Mouse (Mus musculus) forebrain, embryonic 12.5 days (tissue): Measurements from ENCODE around the gene Cd300lf. TPM values are rescaled to one million over a fixed set of nuclear protein-coding genes. Genes with fewer than 3 reads are reported as not detected.

Source experiments
- ATAC-seq: fragments of 200-750 bp; cut with Nextera tagmentation; 2 replicates; pipeline ENCODE4 v1.8.0; 2017; ENCODE audit warnings: moderate TSS enrichment; ENCODE audit not compliant: low FRiP score
- H3K27ac ChIP-seq: fragments of 300-500 bp; sonication (generic); 2 replicates; pipeline ENCODE4 v1.5.1; 2016; ENCODE audit warnings: mild to moderate bottlenecking
- H3K27me3 ChIP-seq: fragments of 300-500 bp; sonication (generic); 2 replicates; pipeline ENCODE4 v1.6.1; 2016; ENCODE audit warnings: mild to moderate bottlenecking
- H3K36me3 ChIP-seq: fragments of 300-500 bp; sonication (generic); replicated peaks from 2 replicates; pipeline ENCODE4 v1.6.1; 2016; ENCODE audit warnings: mild to moderate bottlenecking
- H3K4me1 ChIP-seq: fragments of 300-500 bp; sonication (generic); 2 replicates; pipeline ENCODE4 v1.6.1; 2016
- H3K4me2 ChIP-seq: fragments of 300-500 bp; sonication (generic); 2 replicates; pipeline ENCODE4 v1.6.1; 2016; ENCODE audit warnings: mild to moderate bottlenecking, moderate library complexity
- H3K4me3 ChIP-seq: fragments of 300-500 bp; sonication (generic); replicated peaks from 2 replicates; pipeline ENCODE4 v1.5.1; 2016; ENCODE audit warnings: mild to moderate bottlenecking
- H3K9ac ChIP-seq: fragments of 300-500 bp; sonication (generic); 2 replicates; pipeline ENCODE4 v1.6.1; 2016; ENCODE audit warnings: mild to moderate bottlenecking
- H3K9me3 ChIP-seq: fragments of 300-500 bp; sonication (generic); 2 replicates; pipeline ENCODE4 v1.6.1; 2016
- WGBS: fragments of 180-500 bp; shearing (Covaris S2); methylation state at CpG from one replicate; pipeline ENCODE4 v1.1.7; 2016; 5-methylcytosine and 5-hydroxymethylcytosine counted together
- polyA plus RNA-seq: library from polyadenylated mRNA; unstranded; fragments of >200 nt; fragmentation: Nextera tagmentation; extraction: Ambion mirVana; gene quantifications from 2 replicates; pipeline ENCODE4 v1.2.1, GENCODE M21; 2016

The Cd300lf gene
- polyA plus RNA-seq, 1 experiment from 2014 or later, result 0.19 TPM

- WGBS, result 88% methylated on average over 8 of the region's 8 CpGs
- H3K27me3 ChIP-seq, result peaks cover 48% of the 10 kb centered on the region
- H3K4me2 ChIP-seq, result no peak overlapping the region
- H3K27ac ChIP-seq, result no peak overlapping the region
- H3K4me1 ChIP-seq, result peaks cover 35% of the 10 kb centered on the region
- H3K9ac ChIP-seq, result no peak overlapping the region
- no peaks in the 10 kb centered on the region for H3K36me3 ChIP-seq
- ATAC-seq, result no peak
- H3K9me3 ChIP-seq, result no peaks in the 10 kb centered on the region
- H3K4me3 ChIP-seq, result no peak overlapping the region
Measured at GRCm38 (mm10) chr11:115167631-115168249, 33.9 kb upstream of the Cd300lf start.

DNA sequence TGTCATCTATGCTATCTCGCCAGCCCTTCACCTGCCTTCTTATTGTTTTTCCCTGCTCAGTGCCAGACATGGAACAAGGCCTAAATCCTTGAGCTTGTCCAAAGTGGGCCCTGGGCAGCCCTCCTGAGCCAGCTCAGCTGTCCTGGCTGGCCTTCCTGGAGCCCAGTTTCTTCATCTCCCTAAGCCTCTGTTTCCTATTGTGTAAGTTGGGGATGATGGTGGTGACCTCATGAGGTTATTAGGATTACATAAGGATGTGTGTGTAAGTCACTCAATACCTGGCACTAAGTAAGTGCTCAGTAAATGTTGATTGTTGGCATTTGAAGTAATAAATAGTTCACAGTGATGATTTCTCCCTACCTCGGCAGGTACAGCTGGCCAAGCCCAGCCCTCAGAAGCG lies 33.0 kb upstream of the Cd300lf start:
- peaks cover 33% of the 10 kb centered on the region for H3K4me1 ChIP-seq
- no peak overlapping the region for H3K4me2 ChIP-seq
- ATAC-seq, result no peak
- H3K4me3 ChIP-seq, result no peak overlapping the region
- no peaks in the 10 kb centered on the region for H3K36me3 ChIP-seq
- H3K27ac ChIP-seq, result no peak overlapping the region
- H3K9me3 ChIP-seq, result no peaks in the 10 kb centered on the region
- peaks cover 48% of the 10 kb centered on the region for H3K27me3 ChIP-seq
- WGBS, result 93% methylated on average over 3 of the region's 3 CpGs
- H3K9ac ChIP-seq, result no peak overlapping the region

DNA sequence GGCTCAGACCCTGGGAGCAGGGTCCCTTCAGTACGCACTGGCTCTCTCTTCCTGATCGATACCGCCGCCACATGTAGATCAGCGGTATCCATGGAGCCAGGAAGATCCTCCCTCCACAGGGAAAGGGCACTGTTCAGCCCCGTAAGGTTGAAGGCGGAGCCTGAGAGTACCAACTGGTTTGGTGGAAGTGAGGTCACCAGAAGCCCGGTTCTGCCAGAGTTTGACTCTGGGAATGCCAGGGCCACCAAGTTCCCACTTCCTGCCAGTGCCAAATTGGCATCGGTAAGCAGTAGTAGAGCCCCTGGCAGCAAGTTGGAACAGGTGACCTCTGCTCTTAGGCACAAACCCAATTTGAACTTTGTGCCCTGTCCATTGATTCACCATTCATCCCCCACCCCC lies 31.2 kb upstream of the Cd300lf start:
- H3K4me1 ChIP-seq, result peaks cover 33% of the 10 kb centered on the region
- H3K36me3 ChIP-seq, result no peaks in the 10 kb centered on the region
- no peaks in the 10 kb centered on the region for H3K9me3 ChIP-seq
- peak overlapping the region; percentile 82 for H3K4me2 ChIP-seq
- peak overlapping the region; percentile 65; the same call in 1 of the 2 replicates for H3K9ac ChIP-seq
- peaks cover 52% of the 10 kb centered on the region for H3K27me3 ChIP-seq
- WGBS, result 2% methylated on average over 8 of the region's 9 CpGs
- peak overlapping the region; percentile 62 for H3K4me3 ChIP-seq
- no peak overlapping the region for H3K27ac ChIP-seq
- ATAC-seq, result no peak

- H3K4me3 ChIP-seq, result peak overlapping the region; percentile 62
- H3K27me3 ChIP-seq, result peaks cover 55% of the 10 kb centered on the region
- under 1% methylated on average over 14 of the region's 14 CpGs for WGBS
- ATAC-seq, result no peak
- H3K36me3 ChIP-seq, result no peaks in the 10 kb centered on the region
- no peak overlapping the region for H3K27ac ChIP-seq
- peak overlapping the region; percentile 65 for H3K9ac ChIP-seq
- peak overlapping the region; percentile 82 for H3K4me2 ChIP-seq
- H3K4me1 ChIP-seq, result peaks cover 33% of the 10 kb centered on the region
- H3K9me3 ChIP-seq, result no peaks in the 10 kb centered on the region
Measured at GRCm38 (mm10) chr11:115164341-115164975, 30.7 kb upstream of the Cd300lf start.

DNA sequence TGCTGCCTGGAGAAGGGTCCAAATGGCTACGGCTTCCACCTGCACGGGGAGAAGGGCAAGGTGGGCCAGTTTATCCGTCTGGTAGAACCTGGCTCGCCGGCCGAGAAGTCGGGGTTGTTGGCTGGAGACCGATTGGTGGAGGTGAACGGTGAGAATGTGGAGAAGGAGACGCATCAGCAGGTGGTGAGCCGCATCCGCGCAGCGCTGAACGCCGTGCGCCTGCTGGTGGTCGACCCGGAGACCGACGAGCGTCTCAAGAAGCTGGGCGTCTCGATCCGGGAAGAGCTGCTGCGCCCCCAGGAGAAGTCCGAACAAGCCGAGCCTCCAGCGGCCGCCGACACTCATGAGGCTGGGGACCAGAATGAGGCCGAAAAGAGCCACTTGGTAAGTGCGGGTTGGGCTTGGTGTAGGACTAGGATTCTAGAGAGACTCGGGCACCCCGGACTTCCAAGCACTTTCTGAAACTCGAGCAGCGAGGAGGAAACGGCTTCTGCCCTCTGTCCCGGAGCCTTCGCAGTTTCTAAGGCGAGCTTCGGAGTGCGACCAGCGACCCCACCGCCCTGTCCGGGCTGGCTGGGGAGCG lies 29.9 kb upstream of the Cd300lf start:
- 0% methylated on average over 47 of the region's 47 CpGs for WGBS
- Histone ChIP-seq H3K4me1 (peaks cover 33% of the 10 kb centered on the region), H3K9ac (peak overlapping the region; percentile 65), H3K9me3 (no peaks in the 10 kb centered on the region), H3K4me3 (peak overlapping the region; percentile 62), H3K27ac (no peak overlapping the region), H3K4me2 (peak overlapping the region; percentile 82), H3K36me3 (no peaks in the 10 kb centered on the region), H3K27me3 (peaks cover 53% of the 10 kb centered on the region)
- no peak; the same call in 1 of the 2 replicates for ATAC-seq

- Histone ChIP-seq H3K36me3 (no peaks in the 10 kb centered on the region), H3K9ac (peak within 1 kb of the TSS; percentile 65), H3K4me3 (peak within 1 kb of the TSS; percentile 62), H3K4me2 (peak within 1 kb of the TSS; percentile 82), H3K4me1 (peaks cover 38% of the 10 kb centered on the region), H3K27me3 (peaks cover 53% of the 10 kb centered on the region), H3K27ac (0 out of 2 replicates have a peak within 1 kb of the TSS, but pooled peaks have one; percentile 25), H3K9me3 (no peaks in the 10 kb centered on the region)
- peak; percentile 97 for ATAC-seq
- WGBS, result under 1% methylated on average over 47 of the region's 47 CpGs
Measured at GRCm38 (mm10) chr11:115162832-115163480, 29.2 kb upstream of the Cd300lf start, which contains the start of gene Slc9a3r1. Gene Slc9a3r1 (plus strand): TSS chr11:115163341.

DNA sequence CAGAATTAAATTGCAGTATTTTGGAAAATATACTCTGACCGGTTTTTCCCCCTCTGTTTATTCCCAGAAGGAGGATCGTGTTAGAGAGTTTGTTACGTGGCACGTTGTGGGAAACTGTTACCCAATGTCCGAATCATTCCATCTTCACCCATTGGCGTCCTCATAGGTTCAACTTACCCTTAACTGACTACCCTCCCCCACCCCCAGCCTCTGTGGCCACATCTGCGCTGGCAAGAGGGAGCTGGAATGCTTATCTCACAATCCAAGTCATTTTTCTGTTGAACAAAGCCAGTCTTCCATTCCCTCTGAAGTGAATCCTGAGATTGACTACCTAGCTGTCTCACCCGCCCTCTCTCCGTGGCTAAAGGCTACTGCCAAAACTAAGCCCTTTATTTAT lies 28.4 kb upstream of the Cd300lf start:
- H3K9me3 ChIP-seq, result no peaks in the 10 kb centered on the region
- no peak for ATAC-seq
- H3K27me3 ChIP-seq, result peaks cover 60% of the 10 kb centered on the region
- H3K4me2 ChIP-seq, result peak overlapping the region; percentile 82
- no peak overlapping the region for H3K9ac ChIP-seq
- WGBS, result 26% methylated on average over 9 of the region's 9 CpGs
- no peaks in the 10 kb centered on the region for H3K36me3 ChIP-seq
- H3K4me1 ChIP-seq, result peaks cover 42% of the 10 kb centered on the region
- no peak overlapping the region for H3K27ac ChIP-seq
- H3K4me3 ChIP-seq, result peak overlapping the region; percentile 62; the same call in 1 of the 2 replicates

DNA sequence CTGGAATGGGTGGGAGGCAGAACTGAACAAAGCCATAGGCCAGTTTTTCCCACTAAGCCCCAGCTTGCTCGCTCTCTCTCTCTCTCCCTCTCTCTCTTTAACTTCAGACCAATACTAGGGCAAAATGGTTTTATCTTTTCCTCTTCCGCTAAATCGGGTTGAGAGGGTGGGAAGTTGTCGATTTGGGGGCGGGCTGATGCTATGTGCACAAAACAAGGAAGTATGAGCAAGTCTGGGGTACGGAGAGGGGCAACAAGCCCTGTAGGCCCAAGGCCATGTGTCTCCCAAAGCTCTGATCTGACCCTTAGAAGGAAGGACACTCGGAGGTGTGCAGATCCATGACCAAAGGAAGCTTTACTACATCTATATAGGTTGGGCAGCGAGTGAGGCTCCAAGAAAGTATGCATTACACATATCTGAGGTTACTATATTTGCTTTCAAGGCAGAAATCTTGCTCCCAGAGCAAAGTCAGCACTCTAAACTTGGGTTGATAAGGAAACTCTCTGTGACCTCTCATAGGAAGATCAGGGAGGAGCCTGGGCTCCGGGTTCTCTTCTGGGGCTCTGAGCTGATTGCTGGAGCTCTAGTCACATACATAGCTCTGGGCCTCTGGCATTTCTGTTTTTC lies 27.9 kb upstream of the Cd300lf start:
- H3K27me3 ChIP-seq, result peaks cover 65% of the 10 kb centered on the region
- H3K27ac ChIP-seq, result no peak overlapping the region
- no peaks in the 10 kb centered on the region for H3K36me3 ChIP-seq
- 64% methylated on average over 9 of the region's 9 CpGs for WGBS
- H3K9ac ChIP-seq, result no peak overlapping the region
- peaks cover 42% of the 10 kb centered on the region for H3K4me1 ChIP-seq
- H3K9me3 ChIP-seq, result no peaks in the 10 kb centered on the region
- ATAC-seq, result no peak
- no peak overlapping the region for H3K4me3 ChIP-seq
- no peak overlapping the region for H3K4me2 ChIP-seq

DNA sequence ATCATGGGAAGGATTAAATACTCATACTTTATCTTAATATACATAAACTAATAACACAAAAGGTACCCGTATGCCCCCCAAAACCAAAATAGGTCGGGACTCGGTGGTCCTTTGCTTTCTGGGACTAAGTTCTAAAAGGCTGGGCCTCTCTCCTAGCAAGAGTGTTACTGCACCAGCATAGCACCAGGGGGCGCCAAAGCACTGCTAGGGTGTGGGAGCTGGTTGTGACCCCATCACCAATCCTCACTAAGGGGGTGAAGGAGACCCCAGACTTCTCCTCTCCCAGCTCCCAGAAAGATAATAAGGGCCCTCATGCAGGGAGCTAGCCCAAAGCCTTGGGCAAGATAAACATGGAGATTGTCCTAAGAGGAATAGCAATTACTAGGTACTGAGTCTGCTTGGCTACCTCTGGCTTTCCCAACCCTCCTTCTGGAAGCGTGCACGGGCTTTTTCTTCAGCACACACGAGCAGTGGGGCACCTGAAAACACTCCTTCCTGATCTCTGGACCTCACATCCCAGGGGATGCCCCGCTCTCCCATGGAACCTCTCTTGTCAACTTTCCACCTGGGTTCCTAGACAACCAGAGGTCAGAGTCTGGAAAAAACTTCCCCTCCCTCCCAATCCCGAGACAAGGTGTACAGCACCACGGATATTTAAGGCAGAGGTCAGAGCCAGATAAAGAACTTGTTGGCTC lies 27.2 kb upstream of the Cd300lf start:
- no peaks in the 10 kb centered on the region for H3K9me3 ChIP-seq
- peaks cover 68% of the 10 kb centered on the region for H3K27me3 ChIP-seq
- H3K27ac ChIP-seq, result no peak overlapping the region
- H3K9ac ChIP-seq, result no peak overlapping the region
- no peak overlapping the region for H3K4me3 ChIP-seq
- H3K4me2 ChIP-seq, result no peak overlapping the region
- WGBS, result 29% methylated on average over 10 of the region's 10 CpGs
- no peak for ATAC-seq
- H3K36me3 ChIP-seq, result no peaks in the 10 kb centered on the region
- peaks cover 42% of the 10 kb centered on the region for H3K4me1 ChIP-seq

- Histone ChIP-seq H3K4me2 (no peak overlapping the region), H3K4me3 (no peak overlapping the region), H3K27ac (no peak overlapping the region), H3K4me1 (peaks cover 38% of the 10 kb centered on the region), H3K36me3 (no peaks in the 10 kb centered on the region), H3K9me3 (no peaks in the 10 kb centered on the region), H3K27me3 (peaks cover 69% of the 10 kb centered on the region), H3K9ac (no peak overlapping the region)
- no peak for ATAC-seq
- WGBS, result 48% methylated on average over 11 of the region's 11 CpGs
Measured at GRCm38 (mm10) chr11:115160016-115160797, 26.4 kb upstream of the Cd300lf start.
